Mouse (Mus musculus): ENCODE data around the gene Bex3.
"Not testable (repeated sequence)": the region's sequence is repeated elsewhere in the genome, so short reads cannot be mapped to it uniquely, and the experiment has no call there.

Gene Bex3

GRCm38 (mm10) chrX:136269743-136270392 is at the start of gene Bex3:
Bex3 (plus strand) TSS chrX:136270253.
- in situ Hi-C loops (cut with MboI; ENCODE audit: low sequenced_read_pairs): not testable (repeated sequence)

- in situ Hi-C loops (cut with MboI; ENCODE audit: low sequenced_read_pairs): no loop called here
These were observed 46.3 kb upstream of the Bex3 start for GRCm38 (mm10) chrX:136223714-136224113.

- in situ Hi-C loops (cut with MboI; ENCODE audit: low sequenced_read_pairs): no loop called here
These were observed 42.3 kb upstream of the Bex3 start for GRCm38 (mm10) chrX:136227768-136228167.

- in situ Hi-C loops (cut with MboI; ENCODE audit: low sequenced_read_pairs): loop anchor here (10.0 kb wide), 1 partner anchor 67 kb away; no protein-coding TSS in a partner anchor
These were observed 31.9 kb upstream of the Bex3 start for GRCm38 (mm10) chrX:136238118-136238517.

- in situ Hi-C loops (cut with MboI; ENCODE audit: low sequenced_read_pairs): no loop called here
These were observed 26.9 kb upstream of the Bex3 start for GRCm38 (mm10) chrX:136243181-136243580.

- in situ Hi-C loops (cut with MboI; ENCODE audit: low sequenced_read_pairs): no loop called here
These were observed 25.4 kb upstream of the Bex3 start, which contains the start of gene Tceal9 for GRCm38 (mm10) chrX:136244574-136245229. Tceal9 (plus strand) TSS chrX:136245079.

GRCm38 (mm10) chrX:136245521-136246071 is 24.5 kb upstream of the Bex3 start:
- in situ Hi-C loops (cut with MboI; ENCODE audit: low sequenced_read_pairs): no loop called here

GRCm38 (mm10) chrX:136248811-136249210 is 21.2 kb upstream of the Bex3 start:
- in situ Hi-C loops (cut with MboI; ENCODE audit: low sequenced_read_pairs): no loop called here

- in situ Hi-C loops (cut with MboI; ENCODE audit: low sequenced_read_pairs): no loop called here
These were observed 20.4 kb upstream of the Bex3 start for GRCm38 (mm10) chrX:136249671-136250070.

GRCm38 (mm10) chrX:136252023-136252729 is 17.9 kb upstream of the Bex3 start:
- in situ Hi-C loops (cut with MboI; ENCODE audit: low sequenced_read_pairs): no loop called here

- in situ Hi-C loops (cut with MboI; ENCODE audit: low sequenced_read_pairs): no loop called here
These were observed 2.3 kb upstream of the Bex3 start for GRCm38 (mm10) chrX:136267720-136268119.

GRCm38 (mm10) chrX:136268173-136268572 is 1.9 kb upstream of the Bex3 start:
- in situ Hi-C loops (cut with MboI; ENCODE audit: low sequenced_read_pairs): no loop called here

- in situ Hi-C loops (cut with MboI; ENCODE audit: low sequenced_read_pairs): not testable (repeated sequence)
These were observed 499 bp downstream of the Bex3 start for GRCm38 (mm10) chrX:136270393-136271111.

GRCm38 (mm10) chrX:136274542-136274941 is 4.5 kb downstream of the Bex3 start:
- in situ Hi-C loops (cut with MboI; ENCODE audit: low sequenced_read_pairs): no loop called here

- in situ Hi-C loops (cut with MboI; ENCODE audit: low sequenced_read_pairs): no loop called here
These were observed 5.3 kb downstream of the Bex3 start for GRCm38 (mm10) chrX:136275386-136275785.

- in situ Hi-C loops (cut with MboI; ENCODE audit: low sequenced_read_pairs): no loop called here
These were observed 7.5 kb downstream of the Bex3 start for GRCm38 (mm10) chrX:136277577-136277976.

GRCm38 (mm10) chrX:136278401-136278800 is 8.3 kb downstream of the Bex3 start:
- in situ Hi-C loops (cut with MboI; ENCODE audit: low sequenced_read_pairs): no loop called here

- in situ Hi-C loops (cut with MboI; ENCODE audit: low sequenced_read_pairs): no loop called here
These were observed 9.4 kb downstream of the Bex3 start for GRCm38 (mm10) chrX:136279410-136279809.

GRCm38 (mm10) chrX:136290817-136291281 is 20.8 kb downstream of the Bex3 start:
- in situ Hi-C loops (cut with MboI; ENCODE audit: low sequenced_read_pairs): no loop called here

GRCm38 (mm10) chrX:136304295-136304694 is 34.2 kb downstream of the Bex3 start:
- in situ Hi-C loops (cut with MboI; ENCODE audit: low sequenced_read_pairs): loop anchor here (10.0 kb wide), 1 partner anchor 69 kb away; no protein-coding TSS in a partner anchor

Data from CH12F3 (cell line).